Mouse (Mus musculus): ENCODE measurements around the gene Atg101. TPM values are rescaled to one million over a fixed set of nuclear protein-coding genes. Genes with fewer than 3 reads are reported as not detected.

Gene Atg101
- total and polyA plus RNA-seq, 3 experiments = 75.2 to 75.5 TPM; not detected in 1

GRCm38 (mm10) chr15:101320618-101321041 is 36.6 kb downstream of the Atg101 start (continued):
- TF ChIP-seq POLR2AphosphoS2 (IDR thresholded peaks at IDR 0.05; ENCODE audit: low read length) (no peak), ETS1 (IDR thresholded peaks at IDR 0.05; ENCODE audit: low read depth, low read length) (peak; percentile 97), MYB (IDR thresholded peaks at IDR 0.05; ENCODE audit: low read depth, low read length) (peak; percentile 74), NELFE (IDR thresholded peaks at IDR 0.05; ENCODE audit: low read depth, low read length) (no peak)

GRCm38 (mm10) chr15:101321126-101321525 is 37.1 kb downstream of the Atg101 start:
- peaks cover 28 to 55% of the 10 kb centered on the region in 2 experiments for H3K4me1 ChIP-seq (ENCODE audit: control insufficient read depth in 1 of 2, insufficient read depth in 2 of 2, low read length in 2 of 2)
- no peak for TF ChIP-seq HCFC1 (IDR thresholded peaks at IDR 0.05; ENCODE audit: low read depth, low read length)
- TF ChIP-seq POLR2AphosphoS5 (IDR thresholded peaks at IDR 0.05; ENCODE audit: borderline replicate concordance, low read depth, low read length) = no peak
- no peak for TF ChIP-seq TAL1 (IDR thresholded peaks at IDR 0.05; ENCODE audit: low read length)
- no peak for TF ChIP-seq GABPA (IDR thresholded peaks at IDR 0.05; ENCODE audit: low read depth, low read length)
- TF ChIP-seq GATA1 (IDR thresholded peaks at IDR 0.05; ENCODE audit: low read depth, low read length) = no peak
- no peak for TF ChIP-seq RCOR1 (IDR thresholded peaks at IDR 0.05; ENCODE audit: low read depth, low read length)
- TF ChIP-seq RAD21 (IDR thresholded peaks at IDR 0.05; ENCODE audit: low read depth, low read length) = no peak
- TF ChIP-seq MAZ (IDR thresholded peaks at IDR 0.05; ENCODE audit: low read depth, low read length) = no peak
- no peak for TF ChIP-seq ZC3H11A (IDR thresholded peaks at IDR 0.05; ENCODE audit: low read depth, low read length)
- no peak for TF ChIP-seq KAT2A (conservative IDR thresholded peaks at IDR 0.05; ENCODE audit: low read depth, low read length)
- TF ChIP-seq SMC3 (IDR thresholded peaks at IDR 0.05; ENCODE audit: low read depth, low read length) = no peak
- TF ChIP-seq EP300 (IDR thresholded peaks at IDR 0.05; ENCODE audit: low read depth in 1 of 2, low read length in 2 of 2) = no peak
- no peak; the same call in 1 of the 2 replicates for TF ChIP-seq ZNF384 (IDR thresholded peaks at IDR 0.05; ENCODE audit: low read depth, low read length)
- TF ChIP-seq ZMIZ1 (IDR thresholded peaks at IDR 0.05; ENCODE audit: low read depth, low read length) = no peak
- TF ChIP-seq MAFK (IDR thresholded peaks at IDR 0.05; ENCODE audit: borderline replicate concordance, low read depth, low read length) = no peak
- DNase-seq (ENCODE audit: low read depth, low spot score) = no peak
- peaks cover 0 to 40% of the 10 kb centered on the region in 2 experiments; a peak in 2 of 4 replicates for H3K36me3 ChIP-seq (ENCODE audit: control insufficient read depth in 1 of 2, insufficient read depth in 2 of 2, low read length in 2 of 2)
- H3K27me3 ChIP-seq (ENCODE audit: control insufficient read depth in 1 of 2, insufficient read depth in 2 of 2, low read length in 2 of 2) = no peaks in the 10 kb centered on the region
- no peak overlapping the region for H3K9ac ChIP-seq (ENCODE audit: control insufficient read depth, low read depth, low read length, poor library complexity, severe bottlenecking)
- no peak overlapping the region for H3K4me3 ChIP-seq (ENCODE audit: control insufficient read depth in 1 of 2, insufficient read depth in 1 of 2, low read depth in 2 of 2, low read length in 2 of 2)
- H3K27ac ChIP-seq (ENCODE audit: control insufficient read depth, low read depth, low read length) = no peak overlapping the region
- no peaks in the 10 kb centered on the region for H3K9me3 ChIP-seq (replicated peaks; ENCODE audit: insufficient read depth, low read length)
- no peaks in the 10 kb centered on the region for H3K79me2 ChIP-seq (ENCODE audit: control insufficient read depth, insufficient read depth, low read length, poor library complexity)

GRCm38 (mm10) chr15:101322106-101322505 is 38.0 kb downstream of the Atg101 start:
- Histone ChIP-seq H3K9ac (ENCODE audit: control insufficient read depth, low read depth, low read length, poor library complexity, severe bottlenecking) (no peak overlapping the region), H3K4me1 (ENCODE audit: control insufficient read depth in 1 of 2, insufficient read depth in 2 of 2, low read length in 2 of 2) (peaks cover 23 to 46% of the 10 kb centered on the region in 2 experiments), H3K27ac (ENCODE audit: control insufficient read depth, low read depth, low read length) (no peak overlapping the region), H3K36me3 (ENCODE audit: control insufficient read depth in 1 of 2, insufficient read depth in 2 of 2, low read length in 2 of 2) (peaks cover 0 to 37% of the 10 kb centered on the region in 2 experiments; a peak in 2 of 4 replicates), H3K79me2 (ENCODE audit: control insufficient read depth, insufficient read depth, low read length, poor library complexity) (no peaks in the 10 kb centered on the region), H3K27me3 (ENCODE audit: control insufficient read depth in 1 of 2, insufficient read depth in 2 of 2, low read length in 2 of 2) (no peaks in the 10 kb centered on the region), H3K4me3 (ENCODE audit: control insufficient read depth in 1 of 2, insufficient read depth in 1 of 2, low read depth in 2 of 2, low read length in 2 of 2) (no peak overlapping the region), H3K9me3 (replicated peaks; ENCODE audit: insufficient read depth, low read length) (no peaks in the 10 kb centered on the region)
- no peak for DNase-seq (ENCODE audit: low read depth, low spot score)
- TF ChIP-seq CHD2 (IDR thresholded peaks at IDR 0.05; ENCODE audit: low read length) (no peak), HCFC1 (IDR thresholded peaks at IDR 0.05; ENCODE audit: low read depth, low read length) (no peak), SIN3A (IDR thresholded peaks at IDR 0.05; ENCODE audit: low read length) (no peak), POLR2AphosphoS2 (IDR thresholded peaks at IDR 0.05; ENCODE audit: low read length) (no peak), ZNF384 (IDR thresholded peaks at IDR 0.05; ENCODE audit: low read depth, low read length) (no peak), ELF1 (IDR thresholded peaks at IDR 0.05; ENCODE audit: low read depth, low read length) (no peak), RCOR1 (IDR thresholded peaks at IDR 0.05; ENCODE audit: low read depth, low read length) (no peak), CTCF (IDR thresholded peaks at IDR 0.05 in 2 of 3, conservative IDR thresholded peaks at IDR 0.05 in 1 of 3; ENCODE audit: control insufficient read depth in 1 of 3, insufficient read depth in 1 of 3, low read depth in 2 of 3, low read length in 3 of 3, poor library complexity in 1 of 3, severe bottlenecking in 1 of 3) (no peak), E2F4 (IDR thresholded peaks at IDR 0.05; ENCODE audit: borderline replicate concordance, low read depth, low read length) (no peak), ZKSCAN1 (IDR thresholded peaks at IDR 0.05; ENCODE audit: low read depth, low read length) (no peak), MAFK (IDR thresholded peaks at IDR 0.05; ENCODE audit: borderline replicate concordance, low read depth, low read length) (no peak), ZMIZ1 (IDR thresholded peaks at IDR 0.05; ENCODE audit: low read depth, low read length) (no peak), POLR2AphosphoS5 (IDR thresholded peaks at IDR 0.05; ENCODE audit: borderline replicate concordance, low read depth, low read length) (no peak), NELFE (IDR thresholded peaks at IDR 0.05; ENCODE audit: low read depth, low read length) (no peak), MEF2A (IDR thresholded peaks at IDR 0.05; ENCODE audit: extremely low read depth, insufficient replicate concordance, low read depth, low read length, poor library complexity, severe bottlenecking) (no peak), GABPA (IDR thresholded peaks at IDR 0.05; ENCODE audit: low read depth, low read length) (no peak), NRF1 (IDR thresholded peaks at IDR 0.05; ENCODE audit: insufficient read depth, low read depth, low read length, poor library complexity, severe bottlenecking) (no peak)

Measured in MEL (cell line).